Comparison of ENCODE assay signal across 22 mouse cellular contexts in genomic region chr4:13467181-13467580, GRCm38 (mm10).
DNase-seq lines count a peak whose midpoint lies in the region; ATAC-seq lines count a peak whose summit lies in the region.
"Had no signal": no experiment of that assay in that cellular context is flagged by ENCODE, and none has a peak within 500 bp of the region (broad histone marks: within the 10 kb centered on the region; RNA-seq: fewer than 3 reads in every experiment).

No protein-coding gene starts in this region.

- H3K4me3 ChIP-seq in forebrain, embryonic 16.5 days (replicated peaks; ENCODE audit: low read length) = no peak overlapping the region
- H3K4me3 ChIP-seq in forebrain, embryonic 11.5 days (ENCODE audit: low read depth, low read length) = no peak overlapping the region
- H3K4me3 ChIP-seq in limb, embryonic 10.5 days = no peak overlapping the region
- H3K4me3 ChIP-seq: heart, embryonic 12.5 days; midbrain, embryonic 12.5 days; neural tube, embryonic 13.5 days had no signal

- DNase-seq in forebrain, embryonic 11.5 days (ENCODE audit: low spot score) = no peak
- peak; percentile 4 for DNase-seq in layer of hippocampus, adult 9-11 months
- no peak for DNase-seq in layer of hippocampus, adult 11-12 months (ENCODE audit: low spot score)
- no peak for DNase-seq in limb, embryonic 10.5 days (ENCODE audit: low spot score)
- peak; percentile 13 for DNase-seq in telencephalon, adult 2 months (ENCODE audit: low read depth, low spot score)
- DNase-seq in right cerebral cortex, postnatal 10 days (ENCODE audit: low spot score in 2 of 2) = no peak
- DNase-seq: adrenal gland, postnatal 14 days; cerebellum, adult 11-12 months; cerebellum, postnatal 36 days; liver; right cerebral cortex, adult 18-20 months; thymus, adult 2 months had no signal

- no peak for ATAC-seq in forebrain, embryonic 16.5 days
- ATAC-seq in forebrain, embryonic 11.5 days (replicated peaks; ENCODE audit: low FRiP score) = no peak
- no peak for ATAC-seq in monocyte, adult 5-6 weeks (replicated peaks; ENCODE audit: insufficient number of reproducible peaks, low FRiP score, low TSS enrichment, poor library complexity, severe bottlenecking)
- ATAC-seq: activated CD4-positive, CD25-positive, alpha-beta regulatory T cell, adult 4 months; CD4-positive, CD25-positive, alpha-beta regulatory T cell, adult 4 months; hindbrain, postnatal 0 days; intestine, postnatal 0 days; lung, postnatal 0 days had no signal

- H3K9me3 ChIP-seq in forebrain, embryonic 16.5 days (ENCODE audit: control insufficient read depth, low read length) = no peaks in the 10 kb centered on the region
- no peaks in the 10 kb centered on the region for H3K9me3 ChIP-seq in forebrain, embryonic 11.5 days (ENCODE audit: control insufficient read depth, low read length)
- H3K9me3 ChIP-seq in limb, embryonic 10.5 days (replicated peaks) = no peaks in the 10 kb centered on the region
- H3K9me3 ChIP-seq: heart, embryonic 12.5 days; midbrain, embryonic 12.5 days; neural tube, embryonic 13.5 days had no signal

- 81% methylated on average over 7 of the region's 7 CpGs for WGBS in forebrain, embryonic 16.5 days
- 84% methylated on average over 7 of the region's 7 CpGs for WGBS in forebrain, embryonic 11.5 days
- WGBS in limb, embryonic 10.5 days = 78% methylated on average over 7 of the region's 7 CpGs

- H3K9ac ChIP-seq in forebrain, embryonic 16.5 days (replicated peaks; ENCODE audit: low read depth, low read length) = no peak overlapping the region
- H3K9ac ChIP-seq in forebrain, embryonic 11.5 days (ENCODE audit: low read length) = no peak overlapping the region
- H3K9ac ChIP-seq: heart, embryonic 12.5 days; midbrain, embryonic 12.5 days; neural tube, embryonic 13.5 days had no signal

- H3K27me3 ChIP-seq in forebrain, embryonic 16.5 days (replicated peaks; ENCODE audit: control insufficient read depth, insufficient read depth, low read length) = no peaks in the 10 kb centered on the region
- no peaks in the 10 kb centered on the region for H3K27me3 ChIP-seq in forebrain, embryonic 11.5 days (ENCODE audit: control insufficient read depth, insufficient read depth, low read length)
- no peaks in the 10 kb centered on the region for H3K27me3 ChIP-seq in limb, embryonic 10.5 days (ENCODE audit: low read depth, poor library complexity, severe bottlenecking)
- H3K27me3 ChIP-seq: heart, embryonic 12.5 days; midbrain, embryonic 12.5 days; neural tube, embryonic 13.5 days had no signal

- peaks cover 3% of the 10 kb centered on the region for H3K4me1 ChIP-seq in forebrain, embryonic 16.5 days (replicated peaks; ENCODE audit: control insufficient read depth, insufficient read depth, low read length)
- peaks cover under 1% of the 10 kb centered on the region; the same call in 1 of the 2 replicates for H3K4me1 ChIP-seq in forebrain, embryonic 11.5 days (replicated peaks; ENCODE audit: control insufficient read depth, insufficient read depth, low read length)
- H3K4me1 ChIP-seq in limb, embryonic 10.5 days = peaks cover 71% of the 10 kb centered on the region
- H3K4me1 ChIP-seq: heart, embryonic 12.5 days had no signal

- H3K36me3 ChIP-seq in forebrain, embryonic 16.5 days (ENCODE audit: control insufficient read depth, insufficient read depth) = no peaks in the 10 kb centered on the region
- H3K36me3 ChIP-seq in forebrain, embryonic 11.5 days (ENCODE audit: control insufficient read depth, insufficient read depth, low read length) = no peaks in the 10 kb centered on the region
- H3K36me3 ChIP-seq in limb, embryonic 10.5 days = no peaks in the 10 kb centered on the region
- H3K36me3 ChIP-seq: heart, embryonic 12.5 days; midbrain, embryonic 12.5 days; neural tube, embryonic 13.5 days had no signal

- peak overlapping the region; percentile 70 for H3K27ac ChIP-seq in forebrain, embryonic 16.5 days (ENCODE audit: low read length)
- H3K27ac ChIP-seq in forebrain, embryonic 11.5 days (ENCODE audit: low read depth, low read length) = no peak overlapping the region
- H3K27ac ChIP-seq in limb, embryonic 10.5 days = peak overlapping the region; percentile 73
- H3K27ac ChIP-seq: hindbrain, postnatal 0 days; midbrain, embryonic 12.5 days; neural tube, embryonic 13.5 days had no signal

- no peak overlapping the region for H3K4me2 ChIP-seq in forebrain, embryonic 16.5 days (ENCODE audit: low read length)
- H3K4me2 ChIP-seq in forebrain, embryonic 11.5 days (ENCODE audit: low read depth, low read length, severe bottlenecking) = no peak overlapping the region
- H3K4me2 ChIP-seq: heart, embryonic 12.5 days; midbrain, embryonic 12.5 days; neural tube, embryonic 13.5 days had no signal

Comparison
In these comparisons a context has a peak if more than half of its experiments do, and no peak if none do; other contexts are left out.
1. DNase-seq: peak in layer of hippocampus, adult 9-11 months (single experiment) and telencephalon, adult 2 months (single experiment); none in forebrain, embryonic 11.5 days (single experiment), layer of hippocampus, adult 11-12 months (single experiment), limb, embryonic 10.5 days (single experiment) and right cerebral cortex, postnatal 10 days (0 of 2).